Mouse (Mus musculus) hindbrain, embryonic 14.5 days (tissue): ENCODE results near the gene Gm28729. TPM values are rescaled to one million over a fixed set of nuclear protein-coding genes. Genes with fewer than 3 reads are reported as not detected.
"Not testable (repeated sequence)": the region's sequence is repeated elsewhere in the genome, so short reads cannot be mapped to it uniquely, and the experiment has no call there.

ENCODE experiments used
- ATAC-seq: fragments of 200-750 bp; cut with Nextera tagmentation; 2 replicates; pipeline ENCODE4 v1.8.0; 2017; ENCODE audit warnings: moderate number of reproducible peaks, mild to moderate bottlenecking, moderate TSS enrichment, moderate library complexity; ENCODE audit not compliant: low FRiP score
- DNase-seq: peaks from one replicate; pipeline ENCODE4 v3.0.0-alpha.2; 2015; ENCODE audit warnings: low spot score
- H3K27ac ChIP-seq: fragments of 300-500 bp; sonication (generic); 2 replicates; pipeline ENCODE4 v1.5.1; 2014; ENCODE audit warnings: mild to moderate bottlenecking, moderate library complexity
- H3K27me3 ChIP-seq: fragments of 300-500 bp; sonication (generic); 2 replicates; pipeline ENCODE4 v1.6.1; 2014; ENCODE audit warnings: mild to moderate bottlenecking, low read length, mixed read lengths; ENCODE audit not compliant: control insufficient read depth, insufficient read depth
- H3K36me3 ChIP-seq: fragments of 300-500 bp; sonication (generic); replicated peaks from 2 replicates; pipeline ENCODE4 v1.6.1; 2014; ENCODE audit not compliant: control insufficient read depth, insufficient read depth
- H3K4me1 ChIP-seq: fragments of 300-500 bp; sonication (generic); replicated peaks from 2 replicates; pipeline ENCODE4 v1.6.1; 2014; ENCODE audit warnings: antibody characterized with exemption, low read length, mixed read lengths; ENCODE audit not compliant: control insufficient read depth, insufficient read depth
- H3K4me2 ChIP-seq: fragments of 300-500 bp; sonication (generic); replicated peaks from 2 replicates; pipeline ENCODE4 v1.6.1; 2014; ENCODE audit warnings: mild to moderate bottlenecking, moderate library complexity
- H3K4me3 ChIP-seq: fragments of 300-500 bp; sonication (generic); replicated peaks from 2 replicates; pipeline ENCODE4 v1.5.1; 2014; ENCODE audit warnings: mild to moderate bottlenecking, low read length
- H3K9ac ChIP-seq: fragments of 300-500 bp; sonication (generic); 2 replicates; pipeline ENCODE4 v1.6.1; 2014
- H3K9me3 ChIP-seq: fragments of 300-500 bp; sonication (generic); 2 replicates; pipeline ENCODE4 v1.6.1; 2016; ENCODE audit warnings: low read length; ENCODE audit not compliant: control insufficient read depth
- WGBS: fragments of 180-500 bp; shearing (Covaris S2); extraction: QIAGEN DNeasy Blood & Tissue Kit; methylation state at CpG from one replicate; pipeline ENCODE4 v1.1.7; 2014; 5-methylcytosine and 5-hydroxymethylcytosine counted together
- polyA plus RNA-seq: library from polyadenylated mRNA; unstranded; fragments of >200 nt; fragmentation: Nextera tagmentation; extraction: Ambion mirVana; gene quantifications from 2 replicates; pipeline ENCODE4 v1.2.1, GENCODE M21; 2014

Gene Gm28729
- polyA plus RNA-seq, 1 experiment from 2014 or later: 0.44 TPM

DNA sequence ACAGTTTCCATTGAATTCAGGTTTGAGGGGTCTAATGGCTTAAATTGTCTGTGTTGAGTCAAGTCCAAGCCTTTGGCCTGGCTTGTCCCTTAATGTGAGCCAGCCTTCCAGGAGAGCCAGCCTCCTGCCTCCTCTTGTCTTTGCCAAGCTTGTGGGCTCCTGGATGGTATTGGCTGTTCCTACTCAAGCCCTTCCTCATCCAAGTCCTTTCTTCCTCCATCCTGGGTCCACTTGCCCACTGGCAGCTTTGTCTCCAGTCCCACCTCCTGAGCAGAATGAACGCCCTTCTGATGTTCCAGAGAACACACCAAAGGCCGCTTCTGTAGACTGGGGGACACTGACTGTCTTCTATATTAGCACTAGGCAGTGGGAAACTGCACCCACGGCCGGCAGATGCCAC, 19.9 kb downstream of the Gm28729 start:
- no peak overlapping the region for H3K9ac ChIP-seq

DNA sequence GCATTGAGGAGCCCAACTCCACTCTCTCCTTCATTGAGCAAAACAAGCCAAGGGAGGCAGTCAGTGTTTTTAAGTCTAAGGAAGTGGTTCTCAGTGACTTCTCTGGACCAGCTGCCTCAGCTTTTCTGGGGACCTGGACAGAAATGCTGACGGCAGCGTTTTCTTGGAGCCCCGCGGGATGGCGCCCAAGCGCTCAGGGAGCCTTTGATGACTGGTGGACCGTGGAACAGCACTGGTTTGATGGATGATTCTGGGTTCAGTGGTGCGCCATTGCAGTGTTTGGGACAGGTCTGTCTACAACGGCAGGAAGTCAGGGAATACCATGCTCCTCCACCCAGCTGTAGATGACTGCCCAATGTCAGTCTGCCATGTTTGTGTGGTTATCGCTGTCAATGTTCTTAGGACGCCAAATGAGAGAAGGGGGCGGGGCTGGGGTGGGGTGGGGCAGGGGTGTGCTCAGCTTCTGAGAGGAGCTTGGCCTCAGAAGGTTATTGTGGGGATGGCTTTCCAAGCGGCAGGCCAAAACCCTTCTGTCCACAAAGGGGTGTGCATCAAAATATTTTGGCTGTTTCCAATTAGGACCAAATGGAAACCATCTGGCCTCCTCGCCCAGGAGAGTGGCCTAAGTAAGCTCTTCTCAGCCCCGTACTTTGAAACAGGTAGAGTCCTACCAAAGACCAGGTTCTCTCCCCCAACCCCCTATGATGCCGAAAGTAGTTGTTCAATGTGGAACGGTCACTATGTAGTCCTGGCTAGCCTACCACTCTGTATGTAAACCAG, 20.8 kb downstream of the Gm28729 start:
- Histone ChIP-seq H3K27ac (no peak overlapping the region), H3K4me2 (no peak overlapping the region), H3K9me3 (no peaks in the 10 kb centered on the region), H3K4me3 (no peak overlapping the region), H3K27me3 (no peaks in the 10 kb centered on the region), H3K36me3 (no peaks in the 10 kb centered on the region), H3K9ac (no peak overlapping the region), H3K4me1 (peaks cover 14% of the 10 kb centered on the region)
- no peak for DNase-seq
- ATAC-seq: no peak
- WGBS: 80% methylated on average over 17 of the region's 17 CpGs

More for the DNA sequence above, 19.9 kb downstream of the Gm28729 start:
- 91% methylated on average over 4 of the region's 4 CpGs for WGBS
- Histone ChIP-seq H3K27ac (peak overlapping the region; percentile 55; the same call in 1 of the 2 replicates), H3K4me2 (no peak overlapping the region), H3K27me3 (no peaks in the 10 kb centered on the region), H3K36me3 (no peaks in the 10 kb centered on the region), H3K9me3 (no peaks in the 10 kb centered on the region), H3K4me1 (peaks cover 14% of the 10 kb centered on the region), H3K4me3 (no peak overlapping the region)
- DNase-seq (no peak), ATAC-seq (no peak)

DNA sequence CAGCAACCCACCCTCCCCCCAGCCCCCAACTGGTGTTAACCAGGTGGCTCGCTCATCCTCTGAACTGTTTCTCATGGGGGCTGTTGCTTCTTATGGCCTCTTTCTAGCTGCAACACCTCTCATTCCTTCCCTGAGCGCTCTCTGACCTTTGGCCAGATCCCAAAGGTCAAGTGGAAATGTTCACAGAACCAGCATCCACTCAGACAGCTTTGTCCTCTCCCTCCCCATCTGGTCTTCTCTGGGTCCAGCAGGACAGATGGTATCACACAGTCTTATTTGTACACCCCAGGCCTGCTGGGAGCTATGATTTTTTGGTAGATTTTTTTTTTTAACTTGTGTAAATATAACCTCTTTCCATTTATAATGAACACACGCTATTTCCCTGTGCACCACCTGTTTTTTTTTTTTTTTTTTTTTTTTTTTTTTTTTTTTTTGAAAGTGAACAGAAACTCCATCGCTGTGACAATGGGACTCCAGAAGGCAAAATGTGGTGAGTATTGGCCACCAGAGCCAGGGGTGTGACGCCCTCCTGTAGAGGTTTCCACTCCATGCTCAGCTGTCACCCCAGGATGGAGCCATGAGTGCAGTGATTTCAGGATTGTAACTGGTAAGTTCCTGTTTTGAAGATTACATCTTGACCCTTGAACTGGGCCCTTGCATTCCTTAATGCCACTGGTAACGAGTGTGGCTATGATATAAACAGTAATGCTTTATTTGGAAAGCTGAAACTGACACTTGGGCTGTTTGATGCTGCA, 22.0 kb downstream of the Gm28729 start:
- Histone ChIP-seq H3K9ac (no peak overlapping the region), H3K36me3 (no peaks in the 10 kb centered on the region), H3K4me1 (peaks cover 14% of the 10 kb centered on the region), H3K4me3 (no peak overlapping the region), H3K9me3 (no peaks in the 10 kb centered on the region), H3K27me3 (no peaks in the 10 kb centered on the region), H3K27ac (no peak overlapping the region), H3K4me2 (no peak overlapping the region)
- WGBS: 81% methylated on average over 6 of the region's 6 CpGs
- no peak for ATAC-seq
- no peak for DNase-seq

DNA sequence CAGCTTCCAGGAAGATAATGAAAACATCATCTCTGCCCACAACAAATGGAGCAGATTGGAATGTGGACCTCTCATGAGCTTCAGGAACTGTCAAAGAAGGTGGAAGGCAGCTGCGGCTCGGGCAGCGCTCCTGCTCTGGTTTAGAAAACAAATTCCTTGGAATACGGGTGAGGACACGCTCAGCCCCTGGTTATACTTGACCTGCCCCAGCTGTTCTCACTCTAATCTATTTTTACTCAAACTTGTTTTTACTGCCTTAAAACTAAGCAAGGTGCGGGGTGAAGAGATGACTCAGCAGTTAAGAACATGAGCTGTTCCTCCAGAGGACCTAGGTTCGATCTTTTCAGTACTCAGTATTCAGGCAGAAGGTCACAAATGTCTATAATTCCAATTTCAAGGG, 23.8 kb downstream of the Gm28729 start:
- no peak for DNase-seq
- H3K9ac ChIP-seq: no peak overlapping the region
- WGBS: 76% methylated on average over 7 of the region's 7 CpGs

DNA sequence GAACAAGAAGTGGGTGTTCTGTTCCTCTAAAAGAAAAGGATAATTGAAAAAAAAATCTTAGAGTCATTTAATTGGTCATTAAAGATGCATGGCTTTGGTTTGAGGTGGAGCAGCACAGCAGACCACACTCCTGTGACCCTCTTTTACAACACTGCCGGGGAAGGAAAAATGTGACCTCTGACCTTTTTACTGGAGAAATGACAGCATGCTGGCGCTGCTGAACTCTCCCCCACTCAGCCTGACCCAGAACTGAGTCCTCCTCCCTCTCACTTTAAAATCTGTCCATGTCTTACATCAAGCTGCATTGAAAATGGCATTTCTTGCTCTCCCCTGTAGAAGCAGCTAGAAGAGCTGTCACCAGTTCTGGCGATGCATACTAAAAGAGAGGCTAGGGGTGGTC, 31.9 kb downstream of the Gm28729 start:
- Histone ChIP-seq H3K36me3 (no peaks in the 10 kb centered on the region), H3K9me3 (no peaks in the 10 kb centered on the region), H3K27ac (no peak overlapping the region), H3K4me2 (no peak overlapping the region), H3K4me3 (no peak overlapping the region), H3K27me3 (no peaks in the 10 kb centered on the region), H3K4me1 (no peaks in the 10 kb centered on the region), H3K9ac (no peak overlapping the region)
- DNase-seq (no peak), ATAC-seq (no peak)
- WGBS: 33% methylated on average over 3 of the region's 3 CpGs

More for the DNA sequence above, 23.8 kb downstream of the Gm28729 start:
- no peak overlapping the region for H3K27ac ChIP-seq
- no peaks in the 10 kb centered on the region for H3K9me3 ChIP-seq
- H3K27me3 ChIP-seq: no peaks in the 10 kb centered on the region
- no peak for ATAC-seq
- H3K4me1 ChIP-seq: peaks cover 10% of the 10 kb centered on the region
- H3K4me3 ChIP-seq: no peak overlapping the region
- no peaks in the 10 kb centered on the region for H3K36me3 ChIP-seq
- H3K4me2 ChIP-seq: no peak overlapping the region

DNA sequence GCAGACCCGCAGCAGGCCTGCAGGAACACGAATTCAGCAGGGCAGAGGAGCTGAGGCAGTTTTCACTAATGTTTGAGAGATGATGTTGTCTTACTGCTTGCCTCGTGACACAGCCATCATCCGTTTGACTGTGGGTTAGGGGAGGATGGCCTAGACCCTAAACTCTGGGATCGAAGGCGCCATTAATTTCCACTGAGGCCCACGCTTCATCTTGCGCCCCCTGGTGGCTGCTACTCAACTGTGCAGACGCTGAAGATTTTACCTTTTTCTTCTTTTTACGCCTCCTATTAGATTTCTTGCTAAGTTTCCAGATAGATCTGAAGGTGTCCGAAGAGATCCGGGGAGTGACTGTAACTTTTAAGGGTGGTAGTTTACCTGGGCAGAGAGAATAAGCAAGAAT, 33.3 kb downstream of the Gm28729 start:
- Histone ChIP-seq H3K4me2 (no peak overlapping the region), H3K4me1 (no peaks in the 10 kb centered on the region), H3K27ac (no peak overlapping the region), H3K4me3 (no peak overlapping the region), H3K27me3 (no peaks in the 10 kb centered on the region), H3K9ac (no peak overlapping the region), H3K9me3 (no peaks in the 10 kb centered on the region), H3K36me3 (no peaks in the 10 kb centered on the region)
- no peak for ATAC-seq
- 38% methylated on average over 12 of the region's 12 CpGs for WGBS
- DNase-seq: peak; percentile 49

DNA sequence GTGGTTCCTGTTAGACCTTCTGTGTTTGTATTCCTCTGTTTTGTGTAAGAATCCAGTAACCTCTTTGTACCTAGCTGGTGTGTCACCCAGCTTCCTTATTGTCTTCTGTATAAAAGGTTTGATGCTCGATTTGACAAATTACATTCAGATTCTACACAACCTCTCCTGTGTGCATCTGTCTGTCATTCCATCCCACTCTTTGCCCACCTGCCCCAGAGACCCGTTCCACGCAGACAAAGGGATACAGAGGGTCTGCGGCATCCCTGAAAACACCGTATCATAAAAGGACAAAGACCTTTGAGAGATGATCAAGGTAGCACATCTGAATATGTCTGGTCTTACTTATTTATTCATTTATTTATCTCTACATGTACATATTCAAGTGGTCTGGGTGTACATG, 37.2 kb downstream of the Gm28729 start:
- H3K9me3 ChIP-seq, H3K4me1 ChIP-seq, DNase-seq, H3K27ac ChIP-seq, H3K9ac ChIP-seq, H3K27me3 ChIP-seq, H3K4me3 ChIP-seq, H3K36me3 ChIP-seq, ATAC-seq, H3K4me2 ChIP-seq: not testable (repeated sequence)
- WGBS: 97% methylated on average over 5 of the region's 5 CpGs

DNA sequence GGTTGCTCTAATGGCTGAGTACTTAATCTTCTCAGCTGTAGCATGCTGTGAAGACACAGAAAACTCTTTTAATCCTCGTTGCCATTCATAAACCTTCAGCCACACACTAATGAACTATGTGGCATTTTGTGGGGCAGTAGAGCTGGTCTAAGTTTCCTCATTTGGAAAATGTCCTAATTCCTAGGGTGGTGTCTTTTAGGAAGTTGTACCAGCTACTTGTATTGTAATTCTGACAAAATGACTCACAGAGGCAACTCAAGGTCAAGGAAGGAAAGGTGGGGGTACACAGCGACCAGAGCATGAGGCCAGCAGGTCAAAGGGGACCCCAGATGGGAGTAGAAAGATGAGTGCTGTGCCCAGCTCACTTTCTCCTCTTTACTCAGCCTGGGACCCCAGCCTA, 41.4 kb downstream of the Gm28729 start:
- H3K27me3 ChIP-seq: no peaks in the 10 kb centered on the region
- no peak overlapping the region for H3K27ac ChIP-seq
- 55% methylated on average over 2 of the region's 2 CpGs for WGBS
- H3K9ac ChIP-seq: no peak overlapping the region
- no peaks in the 10 kb centered on the region for H3K4me1 ChIP-seq
- H3K4me2 ChIP-seq: no peak overlapping the region
- H3K4me3 ChIP-seq: no peak overlapping the region
- H3K36me3 ChIP-seq: no peaks in the 10 kb centered on the region
- H3K9me3 ChIP-seq: no peaks in the 10 kb centered on the region
- DNase-seq (no peak), ATAC-seq (no peak)

DNA sequence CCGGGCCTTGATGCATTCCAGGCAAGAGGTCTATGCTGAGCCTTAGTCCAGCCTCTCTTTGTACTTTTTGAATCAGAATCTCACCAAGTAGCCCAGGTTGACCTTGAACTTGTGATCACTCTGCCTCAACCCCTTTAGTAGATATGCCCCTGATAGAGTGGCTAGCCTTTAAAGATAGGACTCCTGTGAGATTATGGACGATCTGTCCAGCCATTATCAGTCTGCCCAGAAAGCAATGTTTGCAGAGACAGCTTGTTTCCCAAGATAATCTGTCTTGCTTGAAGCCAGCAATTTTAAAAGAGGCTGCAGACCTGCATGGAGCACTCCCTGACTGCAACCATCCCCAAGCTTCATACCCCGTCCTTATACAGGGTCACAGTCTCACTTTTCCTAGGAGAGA, 42.0 kb downstream of the Gm28729 start:
- Histone ChIP-seq H3K27me3 (no peaks in the 10 kb centered on the region), H3K4me2 (no peak overlapping the region), H3K36me3 (no peaks in the 10 kb centered on the region), H3K4me1 (no peaks in the 10 kb centered on the region), H3K9me3 (no peaks in the 10 kb centered on the region), H3K4me3 (no peak overlapping the region), H3K27ac (no peak overlapping the region), H3K9ac (no peak overlapping the region)
- WGBS: 83% methylated on average over 3 of the region's 3 CpGs
- DNase-seq (no peak), ATAC-seq (no peak)
